Mouse (Mus musculus) spleen, postnatal 36 days (tissue): ENCODE measurements around the gene Ern1.

Source experiments
- DNase-seq, 2 experiments: peaks; one replicate each; pipeline ENCODE4 v3.0.0; 2022; ENCODE audit warnings: low spot score in 2 of 2, mixed read lengths in 1 of 2

The Ern1 gene

DNA sequence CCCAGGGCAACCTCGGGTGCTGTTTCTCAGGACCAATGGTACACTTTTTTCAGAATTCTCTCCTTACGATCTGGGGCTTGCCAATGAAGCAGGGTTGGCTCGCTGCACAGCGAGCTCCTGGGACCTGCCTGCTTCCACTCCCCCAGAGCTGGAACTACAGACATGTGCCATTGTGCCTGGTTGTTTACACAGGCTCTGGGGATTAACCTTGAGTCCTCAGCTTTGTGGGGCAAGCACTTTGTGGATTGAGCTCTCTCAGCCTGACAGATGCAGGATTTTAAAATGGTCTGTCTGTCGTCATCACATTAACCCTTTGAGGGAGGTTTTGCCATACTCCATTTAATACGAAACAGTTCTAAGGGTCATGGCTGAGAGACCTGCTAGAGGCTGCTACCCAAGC lies 142.7 kb downstream of the Ern1 start:
- no peak for DNase-seq
